Mouse (Mus musculus) fat pad, adult 2 months (tissue): ENCODE measurements at regions not wholly inside any gene's neighbourhood (a gene's known extent, or its start where the extent isn't known, plus 50 kb on each side); places are given as distances from the start of the nearest gene placed in this dataset.
"Not testable (repeated sequence)": the region's sequence is repeated elsewhere in the genome, so short reads cannot be mapped to it uniquely, and the experiment has no call there.

Experiments
- DNase-seq: peaks from one replicate; pipeline ENCODE4 v3.0.0-alpha.2; 2011; ENCODE audit warnings: low read depth, low spot score; ENCODE audit errors: extremely low read depth

DNA sequence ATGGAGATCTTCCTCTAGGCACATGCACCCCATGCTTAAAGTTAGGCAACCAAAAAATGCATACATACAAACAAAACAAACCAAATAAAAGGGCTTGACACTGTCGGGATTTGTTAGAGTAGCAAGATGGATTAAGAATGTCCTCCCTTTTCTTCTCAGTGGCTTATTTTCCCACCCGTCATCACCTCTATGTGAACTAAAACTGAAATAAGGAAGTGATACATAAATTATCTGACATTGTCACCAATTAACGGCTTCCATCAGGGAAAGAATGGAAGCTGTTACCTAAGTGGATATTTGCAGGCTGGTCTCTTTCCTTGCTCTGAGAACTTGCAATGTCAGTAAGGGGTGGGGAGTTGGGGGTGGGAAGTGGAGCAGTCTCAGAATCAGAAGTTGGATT lies 541.5 kb downstream of the Diaph3 start:
- DNase-seq = no peak

GRCm38 (mm10) chr14:86588525-86588924 lies 552.5 kb downstream of the Diaph3 start:
- DNase-seq = no peak

DNA sequence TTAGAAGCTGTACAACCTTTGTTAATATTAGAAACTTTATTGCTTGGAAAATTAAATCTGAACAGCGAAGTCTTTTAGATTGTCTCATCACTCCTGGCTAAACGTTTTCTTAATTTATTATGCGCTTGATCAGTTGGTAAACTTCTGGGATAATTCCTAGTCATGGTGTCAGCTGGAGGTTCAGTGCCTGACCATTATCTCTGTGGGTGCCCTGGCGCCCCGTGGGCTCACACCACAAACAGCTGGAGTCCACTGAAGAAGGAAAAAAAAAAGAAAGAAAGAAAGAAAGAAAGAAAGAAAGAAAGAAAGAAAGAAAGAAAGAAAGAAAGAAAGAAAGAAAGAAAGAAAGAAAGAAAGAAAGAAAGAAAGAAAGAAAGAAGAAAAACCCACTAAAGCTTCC lies 555.1 kb downstream of the Diaph3 start:
- DNase-seq = not testable (repeated sequence)

DNA sequence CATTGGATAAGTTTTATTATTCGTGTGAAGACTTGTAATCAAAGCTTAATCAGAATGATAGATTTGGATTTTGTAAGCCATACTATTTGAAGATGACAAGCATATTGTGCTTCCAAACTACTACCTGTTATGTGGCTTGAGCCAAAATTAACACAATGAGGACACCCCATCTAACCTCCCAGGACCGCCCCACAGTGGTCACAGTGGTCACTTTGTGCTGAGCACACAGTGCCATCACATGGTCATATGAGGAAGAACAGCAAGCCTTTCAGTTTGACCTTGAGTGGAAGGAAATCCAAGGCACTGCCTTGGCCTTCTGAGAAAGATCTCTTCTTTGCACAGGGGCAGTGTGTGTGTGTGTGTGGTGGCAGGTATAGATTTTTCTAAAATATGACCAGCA lies 578.3 kb downstream of the Diaph3 start:
- no peak for DNase-seq

GRCm38 (mm10) chr14:86537992-86538391 lies 603.0 kb downstream of the Diaph3 start:
- no peak for DNase-seq

DNA sequence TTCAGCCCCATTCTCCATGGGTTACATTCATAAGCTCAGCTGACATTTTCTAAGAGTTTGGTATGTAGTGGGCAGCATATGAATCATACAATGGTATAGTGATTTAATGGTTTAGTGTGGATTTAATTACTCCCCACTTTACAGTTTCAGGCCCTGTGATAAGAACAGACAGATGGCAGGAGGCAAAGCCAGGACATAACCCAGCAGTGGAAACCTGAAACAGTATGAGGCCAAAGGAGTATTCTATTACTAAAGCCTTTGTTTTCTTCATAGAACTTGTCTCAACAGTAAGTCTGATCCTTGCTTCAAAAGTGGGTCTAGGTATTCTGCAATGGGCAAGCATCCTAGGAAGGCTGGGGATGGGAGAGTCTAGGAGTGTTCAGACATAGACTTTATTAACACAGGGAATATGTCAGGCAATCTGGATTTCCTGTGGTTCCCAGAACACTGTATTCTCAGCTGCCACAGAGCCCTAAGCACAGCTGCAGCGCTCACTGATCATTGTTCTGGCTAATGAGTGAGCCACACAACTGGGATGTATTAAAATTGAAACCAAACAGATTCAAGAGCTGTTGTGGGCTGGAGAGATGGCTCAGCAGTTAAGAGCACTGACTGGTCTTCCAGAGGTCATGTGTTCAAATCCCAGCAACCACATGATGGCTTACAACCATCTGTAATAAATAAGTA lies 604.6 kb downstream of the Diaph3 start:
- DNase-seq = no peak

DNA sequence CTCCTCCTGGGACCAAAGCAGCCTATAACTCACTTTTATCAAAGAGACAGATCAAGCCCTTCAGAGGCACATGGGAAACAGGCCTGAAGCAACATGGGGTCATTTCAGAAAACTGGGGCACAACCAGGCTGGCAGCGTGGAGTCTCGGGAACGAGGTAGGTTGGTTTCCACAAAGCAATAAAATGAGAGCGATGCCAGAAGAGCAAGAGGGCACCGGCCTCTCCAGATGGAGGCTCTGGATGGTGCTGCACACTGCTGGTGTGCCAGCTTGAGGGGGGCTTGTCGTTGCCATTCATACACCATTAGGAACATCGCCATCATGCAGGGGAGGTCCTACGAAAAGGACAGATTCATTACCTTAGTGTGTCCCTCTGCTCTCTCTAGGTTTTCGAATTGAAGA lies 630.6 kb downstream of the Diaph3 start:
- no peak for DNase-seq

DNA sequence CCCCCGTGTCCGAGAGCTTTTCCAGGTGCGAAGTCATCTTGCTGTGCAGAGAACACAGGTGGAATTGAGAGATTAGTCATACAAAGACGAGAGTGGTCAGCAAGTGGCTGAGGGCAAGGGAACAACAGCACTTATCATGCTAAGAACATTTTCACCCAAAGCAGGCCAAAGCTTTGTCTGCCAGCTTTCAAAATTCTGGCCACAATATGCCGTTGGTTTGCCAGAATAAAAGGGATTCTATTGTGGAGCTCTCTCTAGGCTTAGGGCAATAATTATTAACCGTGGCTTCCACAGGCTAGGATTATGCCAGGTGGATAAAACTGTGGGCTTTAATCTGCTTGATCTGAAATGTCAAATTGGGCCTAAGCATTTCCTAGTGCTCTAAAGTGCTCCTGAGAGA lies 631.3 kb downstream of the Diaph3 start:
- DNase-seq = no peak

GRCm38 (mm10) chr14:86506286-86506685 lies 634.7 kb downstream of the Diaph3 start:
- DNase-seq = no peak

- no peak for DNase-seq
Observed at GRCm38 (mm10) chr14:86490826-86491225, 650.2 kb downstream of the Diaph3 start.

DNA sequence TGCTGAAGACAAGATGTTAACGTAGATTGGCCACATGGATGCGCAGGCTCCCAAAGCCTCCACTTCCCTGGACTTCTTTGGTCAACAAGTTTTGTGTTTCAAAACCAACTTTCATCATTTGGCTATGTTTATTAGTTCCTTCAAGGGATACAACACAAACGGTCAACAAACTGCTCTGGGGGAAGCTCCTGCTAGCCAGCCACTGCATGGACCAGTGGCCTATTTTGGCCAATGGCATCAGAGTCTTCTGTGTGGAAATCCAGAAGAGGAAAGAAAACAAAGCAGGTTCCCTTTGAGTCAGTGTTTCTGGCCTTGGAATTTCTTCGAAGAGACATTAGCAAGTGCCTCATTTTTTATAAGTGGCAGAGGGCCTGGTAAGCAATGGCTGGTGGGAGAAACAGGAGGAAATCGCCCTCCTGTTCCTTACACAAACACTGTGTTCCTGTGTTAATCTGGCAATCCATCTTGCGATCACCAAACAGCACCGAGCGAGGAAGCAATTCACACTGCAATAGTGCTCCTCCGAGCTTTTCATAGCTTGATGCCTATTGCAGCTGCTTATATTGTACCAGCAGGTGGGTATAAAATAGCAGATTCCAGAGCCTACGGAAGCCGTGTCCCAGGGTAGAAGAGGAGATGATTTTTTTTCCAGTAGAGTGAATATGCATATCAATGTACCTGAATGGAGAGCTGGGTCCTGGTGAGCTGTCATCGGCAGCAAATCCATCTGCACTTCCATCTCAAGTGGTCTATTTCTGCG lies 651.0 kb downstream of the Diaph3 start:
- no peak for DNase-seq

DNA sequence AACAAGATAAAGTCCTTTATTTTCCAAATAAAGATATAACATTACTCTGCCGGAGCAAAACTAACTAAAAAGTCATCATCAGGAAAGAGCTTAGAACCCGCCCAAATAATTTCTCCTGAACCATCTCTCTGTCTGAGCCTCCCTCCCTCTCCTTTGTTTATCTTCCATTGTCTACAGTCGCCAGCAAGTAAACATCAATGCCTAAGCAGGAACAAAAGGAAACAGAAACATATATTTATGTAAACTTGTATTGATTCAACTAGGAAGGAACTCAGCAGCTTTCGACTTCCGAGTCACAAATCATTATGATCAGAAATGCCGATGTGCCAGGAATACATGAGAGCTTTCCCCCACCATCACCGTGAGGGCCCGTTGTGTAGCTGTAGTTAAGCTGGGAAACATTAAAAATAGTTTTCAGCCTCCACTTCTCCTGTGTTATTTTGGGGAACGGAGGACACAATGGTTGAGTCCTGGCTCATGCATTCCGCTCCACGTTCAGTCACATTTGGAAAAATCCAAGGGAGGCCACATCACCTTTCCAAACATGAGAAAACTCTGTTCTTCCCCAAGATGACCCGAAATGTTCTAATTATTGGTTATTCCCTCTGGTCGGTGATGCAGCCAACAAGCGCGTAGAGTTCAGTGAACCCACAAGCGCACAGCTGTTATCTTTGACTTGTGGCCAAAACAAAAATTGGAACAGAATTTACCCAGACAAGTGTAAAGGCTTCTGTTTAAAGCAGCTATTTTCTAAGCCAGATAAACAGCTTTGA lies 651.8 kb downstream of the Diaph3 start:
- no peak for DNase-seq

GRCm38 (mm10) chr14:86487285-86487897 lies 653.6 kb downstream of the Diaph3 start:
- DNase-seq = no peak

DNA sequence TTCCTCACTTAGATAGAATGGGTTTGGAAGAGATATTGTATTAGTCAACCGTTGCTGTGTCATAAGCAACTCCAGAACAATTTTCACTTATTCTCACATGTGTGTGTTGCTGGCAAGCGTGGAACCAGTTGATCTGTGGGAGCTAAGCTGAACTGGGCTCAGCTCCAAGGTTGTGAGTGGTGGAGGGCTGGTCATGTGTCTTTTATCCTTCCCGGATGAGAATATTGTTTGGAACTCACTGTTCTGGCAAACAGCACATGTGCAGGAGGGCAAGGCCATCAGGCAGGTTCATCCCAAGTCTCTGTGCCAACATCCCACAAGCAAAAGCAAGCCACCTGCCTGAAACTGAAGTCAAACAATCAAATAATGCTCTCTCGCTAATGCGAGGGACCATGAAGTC lies 656.8 kb downstream of the Diaph3 start:
- no peak for DNase-seq

GRCm38 (mm10) chr14:86473604-86474003 lies 667.4 kb downstream of the Diaph3 start:
- DNase-seq = no peak

GRCm38 (mm10) chr14:86470462-86470861 lies 670.6 kb downstream of the Diaph3 start:
- DNase-seq = no peak

GRCm38 (mm10) chr14:86467886-86468463 lies 673.1 kb downstream of the Diaph3 start:
- DNase-seq = no peak

DNA sequence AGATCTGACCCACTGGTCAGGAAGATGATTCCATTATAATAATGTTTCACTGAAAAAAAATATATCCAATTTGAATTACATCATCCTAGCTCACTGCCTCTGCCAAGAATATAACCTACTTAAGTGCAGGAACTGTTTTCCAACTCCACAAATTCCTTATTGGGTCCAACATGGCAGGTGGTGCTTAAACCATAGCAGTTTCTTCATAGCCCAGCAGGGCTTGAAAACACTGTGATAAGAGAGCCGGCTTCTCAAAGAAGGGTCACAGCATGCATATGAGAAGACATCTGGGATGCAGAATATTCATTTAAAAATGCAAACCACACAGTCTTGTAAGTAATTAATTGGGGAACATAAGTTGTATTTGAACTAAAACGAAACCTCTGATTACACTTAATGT lies 677.6 kb downstream of the Diaph3 start:
- DNase-seq = no peak

GRCm38 (mm10) chr14:86453142-86453541 lies 687.9 kb downstream of the Diaph3 start:
- DNase-seq = no peak

DNA sequence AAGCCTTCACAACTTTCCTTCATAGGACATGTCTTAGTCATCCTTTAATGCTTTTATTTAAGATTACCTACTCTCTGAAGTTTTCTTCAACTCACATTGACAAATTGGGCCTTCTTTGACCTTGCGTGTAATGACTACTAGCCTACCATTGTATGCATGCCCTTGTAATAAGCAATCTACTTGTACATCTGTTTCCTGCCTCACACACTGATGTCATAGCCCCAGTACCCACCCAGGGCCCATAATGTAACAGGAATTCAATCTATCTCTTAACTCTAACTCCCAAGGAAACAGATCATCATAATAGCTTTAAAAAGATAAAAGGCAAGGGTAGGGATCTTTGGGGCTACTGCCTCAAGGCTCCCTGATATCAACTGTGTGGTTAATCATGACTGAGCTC lies 690.4 kb downstream of the Diaph3 start:
- DNase-seq = no peak

GRCm38 (mm10) chr14:86445139-86445538 lies 695.9 kb downstream of the Diaph3 start:
- no peak for DNase-seq
